In the genomic region with DNA sequence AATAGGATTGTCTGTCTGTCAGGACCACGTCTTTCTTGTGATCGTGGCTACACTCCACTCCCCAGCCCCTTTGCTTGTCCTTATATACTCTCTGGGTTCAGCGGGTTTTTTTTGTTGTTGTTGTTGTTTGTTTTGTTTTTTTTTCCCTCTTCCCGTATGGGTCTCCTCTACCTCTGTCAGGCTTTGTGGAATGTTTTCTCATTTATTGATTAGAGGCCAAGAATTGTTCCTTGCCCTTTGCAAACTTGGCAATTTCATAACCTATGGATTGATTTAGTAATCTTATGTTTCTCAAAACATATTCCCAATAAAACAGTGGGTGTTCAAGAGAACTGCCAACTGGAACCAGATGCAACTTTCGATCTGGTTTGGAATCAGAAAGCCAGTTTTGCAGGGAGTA, we compare ENCODE assay signal across 23 mouse cellular contexts. TPM values are rescaled to one million over a fixed set of nuclear protein-coding genes. Genes with fewer than 3 reads are reported as not detected.
"Had no signal": no experiment of that assay in that cellular context is flagged by ENCODE, and none has a peak within 500 bp of the region (broad histone marks: within the 10 kb centered on the region; RNA-seq: fewer than 3 reads in every experiment).

Gene Mup11 (minus strand): TSS at position 101 of the 400 bp plus-strand sequence.

RNA-seq across cellular contexts. Expression of gene Mup11, which starts in this region (rescaled TPM):
- total RNA-seq: common myeloid progenitor, adult 5-6 weeks; forebrain, postnatal 0 days; gastrocnemius, postnatal 10 days; gastrocnemius, postnatal 14 days; gastrocnemius, postnatal 4 days; granulocyte monocyte progenitor cell, adult 5-6 weeks; heart, adult 2 months; heart, adult 8-10 months had no signal
- polyA plus RNA-seq: cortical plate, adult 2 months; embryonic facial prominence, embryonic 10.5 days; embryonic facial prominence, embryonic 11.5 days; embryonic facial prominence, embryonic 12.5 days; embryonic facial prominence, embryonic 13.5 days; embryonic facial prominence, embryonic 14.5 days; erythroblast, embryonic 14.5 days; forebrain, embryonic 10.5 days; forebrain, embryonic 11.5 days; forebrain, embryonic 12.5 days; forebrain, embryonic 13.5 days; forebrain, embryonic 14.5 days; forebrain, embryonic 15.5 days; forebrain, embryonic 16.5 days; forebrain, postnatal 0 days; gonadal fat pad, adult 2 months; heart, adult 2 months had no signal
